Mouse (Mus musculus): ENCODE data around the gene Tmem56. TPM values are rescaled to one million over a fixed set of nuclear protein-coding genes. Genes with fewer than 3 reads are reported as not detected.
A peak's percentile ranks its signal among the peaks of the same experiment; 100 is the strongest.

Gene Tmem56
- total RNA-seq (2022): 10 to 100 TPM; 48.9 to 78.7 (median 69.6) TPM

GRCm38 (mm10) chr3:121282998-121283397 is at the start of gene Tmem56:
Tmem56 (minus strand) TSS chr3:121283098.
- DNase-seq (ENCODE audit: low spot score in 2 of 2): no peak

- no peak for DNase-seq (ENCODE audit: low spot score in 2 of 2)
These were observed 47.3 kb upstream of the Tmem56 start for GRCm38 (mm10) chr3:121330244-121330646.

GRCm38 (mm10) chr3:121329647-121330046 is 46.7 kb upstream of the Tmem56 start:
- no peak for DNase-seq (ENCODE audit: low spot score in 2 of 2)

GRCm38 (mm10) chr3:121327406-121327805 is 44.5 kb upstream of the Tmem56 start:
- DNase-seq (ENCODE audit: low spot score in 2 of 2): no peak

- no peak for DNase-seq (ENCODE audit: low spot score in 2 of 2)
These were observed 40.5 kb upstream of the Tmem56 start for GRCm38 (mm10) chr3:121323371-121323770.

- DNase-seq (ENCODE audit: low spot score in 2 of 2): no peak
These were observed 38.0 kb upstream of the Tmem56 start for GRCm38 (mm10) chr3:121320896-121321295.

GRCm38 (mm10) chr3:121319906-121320305 is 37.0 kb upstream of the Tmem56 start:
- no peak for DNase-seq (ENCODE audit: low spot score in 2 of 2)

GRCm38 (mm10) chr3:121315498-121315897 is 32.6 kb upstream of the Tmem56 start:
- DNase-seq (ENCODE audit: low spot score in 2 of 2): no peak

GRCm38 (mm10) chr3:121314149-121314548 is 31.3 kb upstream of the Tmem56 start:
- DNase-seq (ENCODE audit: low spot score in 2 of 2): no peak

- DNase-seq (ENCODE audit: low spot score in 2 of 2): no peak
These were observed 30.1 kb upstream of the Tmem56 start for GRCm38 (mm10) chr3:121312979-121313378.

GRCm38 (mm10) chr3:121312426-121312825 is 29.5 kb upstream of the Tmem56 start:
- no peak for DNase-seq (ENCODE audit: low spot score in 2 of 2)

GRCm38 (mm10) chr3:121309896-121310714 is 27.2 kb upstream of the Tmem56 start:
- no peak for DNase-seq (ENCODE audit: low spot score in 2 of 2)

GRCm38 (mm10) chr3:121309429-121309828 is 26.5 kb upstream of the Tmem56 start:
- DNase-seq (ENCODE audit: low spot score in 2 of 2): no peak

- DNase-seq (ENCODE audit: low spot score in 2 of 2): no peak
These were observed 26.0 kb upstream of the Tmem56 start for GRCm38 (mm10) chr3:121308935-121309334.

GRCm38 (mm10) chr3:121307532-121308234 is 24.8 kb upstream of the Tmem56 start:
- peak; percentile 33 to 41 for DNase-seq (ENCODE audit: low spot score in 2 of 2)

- no peak for DNase-seq (ENCODE audit: low spot score in 2 of 2)
These were observed 23.7 kb upstream of the Tmem56 start for GRCm38 (mm10) chr3:121306641-121307040.

GRCm38 (mm10) chr3:121294200-121294599 is 11.3 kb upstream of the Tmem56 start:
- no peak for DNase-seq (ENCODE audit: low spot score in 2 of 2)

GRCm38 (mm10) chr3:121291560-121292258 is 8.8 kb upstream of the Tmem56 start, which contains the start of gene Alg14:
Alg14 (plus strand) TSS chr3:121291773.
- peak; percentile 93 to 97 for DNase-seq (ENCODE audit: low spot score in 2 of 2)

- DNase-seq (ENCODE audit: low spot score in 2 of 2): no peak
These were observed 8.3 kb upstream of the Tmem56 start for GRCm38 (mm10) chr3:121291225-121291559.

- DNase-seq (ENCODE audit: low spot score in 2 of 2): no peak
These were observed 7.8 kb upstream of the Tmem56 start for GRCm38 (mm10) chr3:121290681-121291080.

GRCm38 (mm10) chr3:121287151-121287550 is 4.3 kb upstream of the Tmem56 start:
- DNase-seq (ENCODE audit: low spot score in 2 of 2): no peak

- no peak for DNase-seq (ENCODE audit: low spot score in 2 of 2)
These were observed 2.3 kb upstream of the Tmem56 start for GRCm38 (mm10) chr3:121285219-121285618.
